Mouse (Mus musculus) monocyte, adult 2 months (primary cell): ENCODE data around the gene Slc44a3.
A peak's percentile ranks its signal among the peaks of the same experiment; 100 is the strongest.

Experiments used
- DNase-seq, 2 experiments: peaks; one replicate each; pipeline ENCODE4 v3.0.0; 2022; ENCODE audit warnings: low spot score in 2 of 2, low read depth in 1 of 2

Gene Slc44a3

GRCm38 (mm10) chr3:121532176-121532575 lies at the start of gene Slc44a3:
Slc44a3 (minus strand) TSS chr3:121532404.
- DNase-seq: no peak

GRCm38 (mm10) chr3:121579880-121580549 lies 47.8 kb upstream of the Slc44a3 start:
- DNase-seq: peak; percentile 7 to 14

GRCm38 (mm10) chr3:121579402-121579801 lies 47.2 kb upstream of the Slc44a3 start:
- DNase-seq: no peak

GRCm38 (mm10) chr3:121578706-121579105 lies 46.5 kb upstream of the Slc44a3 start:
- no peak for DNase-seq

GRCm38 (mm10) chr3:121577641-121578040 lies 45.4 kb upstream of the Slc44a3 start:
- DNase-seq: no peak

- DNase-seq: no peak
Observed at GRCm38 (mm10) chr3:121577032-121577591, 44.9 kb upstream of the Slc44a3 start.

GRCm38 (mm10) chr3:121576367-121576766 lies 44.2 kb upstream of the Slc44a3 start:
- no peak for DNase-seq

GRCm38 (mm10) chr3:121574386-121574785 lies 42.2 kb upstream of the Slc44a3 start:
- no peak for DNase-seq

- no peak for DNase-seq
Observed at GRCm38 (mm10) chr3:121573858-121574257, 41.7 kb upstream of the Slc44a3 start.

- no peak for DNase-seq
Observed at GRCm38 (mm10) chr3:121571491-121571890, 39.3 kb upstream of the Slc44a3 start.

GRCm38 (mm10) chr3:121570623-121571022 lies 38.4 kb upstream of the Slc44a3 start:
- peak; percentile 43 to 62 for DNase-seq

- no peak for DNase-seq
Observed at GRCm38 (mm10) chr3:121569767-121570166, 37.6 kb upstream of the Slc44a3 start.

GRCm38 (mm10) chr3:121569004-121569403 lies 36.8 kb upstream of the Slc44a3 start:
- no peak for DNase-seq

GRCm38 (mm10) chr3:121567904-121568303 lies 35.7 kb upstream of the Slc44a3 start:
- no peak for DNase-seq

GRCm38 (mm10) chr3:121567337-121567900 lies 35.2 kb upstream of the Slc44a3 start:
- DNase-seq: no peak

GRCm38 (mm10) chr3:121566901-121567300 lies 34.7 kb upstream of the Slc44a3 start:
- DNase-seq: no peak

GRCm38 (mm10) chr3:121561803-121562202 lies 29.6 kb upstream of the Slc44a3 start:
- no peak for DNase-seq

GRCm38 (mm10) chr3:121560115-121560865 lies 28.1 kb upstream of the Slc44a3 start:
- no peak for DNase-seq

- DNase-seq: no peak
Observed at GRCm38 (mm10) chr3:121559406-121560114, 27.4 kb upstream of the Slc44a3 start.

- DNase-seq: no peak
Observed at GRCm38 (mm10) chr3:121558861-121559260, 26.7 kb upstream of the Slc44a3 start.

GRCm38 (mm10) chr3:121556304-121556703 lies 24.1 kb upstream of the Slc44a3 start:
- no peak for DNase-seq
